Mouse (Mus musculus): ENCODE results near the gene Iqsec1. TPM values are rescaled to one million over a fixed set of nuclear protein-coding genes. Genes with fewer than 3 reads are reported as not detected.

The Iqsec1 gene
- total and polyA plus RNA-seq, 3 experiments = 2.0 to 48.2 (median 39.2) TPM

- no peak overlapping the region for H3K4me3 ChIP-seq (ENCODE audit: low read depth, low read length)
- TF ChIP-seq TAL1 (conservative IDR thresholded peaks at IDR 0.05; ENCODE audit: low read depth, low read length) = no peak
- peaks cover 30% of the 10 kb centered on the region for H3K36me3 ChIP-seq (replicated peaks)
- no peaks in the 10 kb centered on the region for H3K9me3 ChIP-seq (replicated peaks)
- DNase-seq (ENCODE audit: low spot score) (no peak), ATAC-seq (ENCODE audit: extremely low read depth, insufficient number of reproducible peaks, low FRiP score, poor library complexity, severe bottlenecking) (no peak)
- no peaks in the 10 kb centered on the region for H3K27me3 ChIP-seq (ENCODE audit: insufficient read depth, low read length)
- no peaks in the 10 kb centered on the region for H3K4me1 ChIP-seq (ENCODE audit: insufficient read depth, low read depth, low read length)
Observed at GRCm38 (mm10) chr6:90705738-90706137, 282.7 kb downstream of the Iqsec1 start.

- DNase-seq (ENCODE audit: low spot score) (no peak), ATAC-seq (ENCODE audit: extremely low read depth, insufficient number of reproducible peaks, low FRiP score, poor library complexity, severe bottlenecking) (no peak)
- TF ChIP-seq CTCF (IDR thresholded peaks at IDR 0.05; ENCODE audit: low read depth, low read length) (no peak), GATA2 (IDR thresholded peaks at IDR 0.05; ENCODE audit: borderline replicate concordance, low read depth, low read length) (no peak), POLR2AphosphoS5 (IDR thresholded peaks at IDR 0.05; ENCODE audit: insufficient replicate concordance, low read depth, low read length) (no peak), TAL1 (conservative IDR thresholded peaks at IDR 0.05; ENCODE audit: low read depth, low read length) (no peak), GATA1 (IDR thresholded peaks at IDR 0.05; ENCODE audit: borderline replicate concordance, low read length) (no peak)
- no peaks in the 10 kb centered on the region for H3K27me3 ChIP-seq (ENCODE audit: insufficient read depth, low read length)
- H3K4me3 ChIP-seq (ENCODE audit: low read depth, low read length) = no peak overlapping the region
- H3K4me1 ChIP-seq (ENCODE audit: insufficient read depth, low read depth, low read length) = no peaks in the 10 kb centered on the region
- H3K9me3 ChIP-seq (replicated peaks) = no peaks in the 10 kb centered on the region
- H3K36me3 ChIP-seq (replicated peaks) = peaks cover 30% of the 10 kb centered on the region
Observed at GRCm38 (mm10) chr6:90704705-90705344, 283.7 kb downstream of the Iqsec1 start.

DNA sequence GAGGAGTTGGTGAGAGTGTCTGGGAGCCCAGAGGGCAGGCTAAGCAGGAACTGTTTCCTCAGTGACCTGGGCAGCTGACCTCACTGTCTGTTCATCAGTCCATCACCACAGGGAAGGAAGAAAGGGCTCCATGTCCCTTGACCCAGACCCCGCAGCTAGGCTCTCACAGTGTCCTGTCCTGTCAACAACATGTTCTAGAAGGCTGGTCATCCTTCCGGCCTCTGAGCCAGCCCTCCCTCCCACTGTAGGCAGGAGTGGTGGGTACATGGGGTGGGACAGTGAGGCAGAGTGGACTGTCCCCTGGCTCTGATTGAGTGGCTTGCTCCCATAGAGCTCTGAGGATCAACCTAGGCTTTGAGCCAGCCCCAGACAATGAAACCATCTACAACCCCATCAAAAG is 284.7 kb downstream of the Iqsec1 start:
- H3K36me3 ChIP-seq (replicated peaks) = peaks cover 28% of the 10 kb centered on the region

GRCm38 (mm10) chr6:90702837-90703735 is 285.4 kb downstream of the Iqsec1 start:
- Histone ChIP-seq H3K9me3 (replicated peaks) (no peaks in the 10 kb centered on the region), H3K36me3 (replicated peaks) (peaks cover 32% of the 10 kb centered on the region), H3K4me1 (ENCODE audit: insufficient read depth, low read depth, low read length) (no peaks in the 10 kb centered on the region), H3K27me3 (ENCODE audit: insufficient read depth, low read length) (no peaks in the 10 kb centered on the region), H3K4me3 (ENCODE audit: low read depth, low read length) (no peak overlapping the region)
- no peak for TF ChIP-seq CTCF (IDR thresholded peaks at IDR 0.05; ENCODE audit: low read depth, low read length)
- no peak for TF ChIP-seq GATA2 (IDR thresholded peaks at IDR 0.05; ENCODE audit: borderline replicate concordance, low read depth, low read length)
- TF ChIP-seq POLR2AphosphoS5 (IDR thresholded peaks at IDR 0.05; ENCODE audit: insufficient replicate concordance, low read depth, low read length) = no peak
- TF ChIP-seq TAL1 (conservative IDR thresholded peaks at IDR 0.05; ENCODE audit: low read depth, low read length) = no peak
- no peak for TF ChIP-seq GATA1 (IDR thresholded peaks at IDR 0.05; ENCODE audit: borderline replicate concordance, low read length)
- no peak for DNase-seq (ENCODE audit: low spot score)
- ATAC-seq (ENCODE audit: extremely low read depth, insufficient number of reproducible peaks, low FRiP score, poor library complexity, severe bottlenecking) = no peak

More for the DNA sequence above, 284.7 kb downstream of the Iqsec1 start:
- DNase-seq (ENCODE audit: low spot score) (no peak), ATAC-seq (ENCODE audit: extremely low read depth, insufficient number of reproducible peaks, low FRiP score, poor library complexity, severe bottlenecking) (no peak)
- Histone ChIP-seq H3K27me3 (ENCODE audit: insufficient read depth, low read length) (no peaks in the 10 kb centered on the region), H3K4me3 (ENCODE audit: low read depth, low read length) (no peak overlapping the region), H3K4me1 (ENCODE audit: insufficient read depth, low read depth, low read length) (no peaks in the 10 kb centered on the region), H3K9me3 (replicated peaks) (no peaks in the 10 kb centered on the region)
- TF ChIP-seq CTCF (IDR thresholded peaks at IDR 0.05; ENCODE audit: low read depth, low read length) (no peak), POLR2AphosphoS5 (IDR thresholded peaks at IDR 0.05; ENCODE audit: insufficient replicate concordance, low read depth, low read length) (no peak)

GRCm38 (mm10) chr6:90702197-90702596 is 286.3 kb downstream of the Iqsec1 start:
- ATAC-seq (ENCODE audit: extremely low read depth, insufficient number of reproducible peaks, low FRiP score, poor library complexity, severe bottlenecking) = no peak
- no peak overlapping the region for H3K4me3 ChIP-seq (ENCODE audit: low read depth, low read length)
- H3K27me3 ChIP-seq (ENCODE audit: insufficient read depth, low read length) = no peaks in the 10 kb centered on the region
- H3K36me3 ChIP-seq (replicated peaks) = peaks cover 31% of the 10 kb centered on the region
- H3K4me1 ChIP-seq (ENCODE audit: insufficient read depth, low read depth, low read length) = no peaks in the 10 kb centered on the region
- H3K9me3 ChIP-seq (replicated peaks) = no peaks in the 10 kb centered on the region
- TF ChIP-seq GATA2 (IDR thresholded peaks at IDR 0.05; ENCODE audit: borderline replicate concordance, low read depth, low read length) (no peak), CTCF (IDR thresholded peaks at IDR 0.05; ENCODE audit: low read depth, low read length) (no peak), GATA1 (IDR thresholded peaks at IDR 0.05; ENCODE audit: borderline replicate concordance, low read length) (no peak), TAL1 (conservative IDR thresholded peaks at IDR 0.05; ENCODE audit: low read depth, low read length) (no peak), POLR2AphosphoS5 (IDR thresholded peaks at IDR 0.05; ENCODE audit: insufficient replicate concordance, low read depth, low read length) (no peak)
- no peak for DNase-seq (ENCODE audit: low spot score)

- no peak for TF ChIP-seq GATA2 (IDR thresholded peaks at IDR 0.05; ENCODE audit: borderline replicate concordance, low read depth, low read length)
- TF ChIP-seq TAL1 (conservative IDR thresholded peaks at IDR 0.05; ENCODE audit: low read depth, low read length) = no peak
- no peak for TF ChIP-seq GATA1 (IDR thresholded peaks at IDR 0.05; ENCODE audit: borderline replicate concordance, low read length)
- TF ChIP-seq POLR2AphosphoS5 (IDR thresholded peaks at IDR 0.05; ENCODE audit: insufficient replicate concordance, low read depth, low read length) = no peak
- TF ChIP-seq CTCF (IDR thresholded peaks at IDR 0.05; ENCODE audit: low read depth, low read length) = no peak
- Histone ChIP-seq H3K4me3 (ENCODE audit: low read depth, low read length) (no peak overlapping the region), H3K36me3 (replicated peaks) (peaks cover 32% of the 10 kb centered on the region), H3K9me3 (replicated peaks) (no peaks in the 10 kb centered on the region), H3K27me3 (ENCODE audit: insufficient read depth, low read length) (no peaks in the 10 kb centered on the region), H3K4me1 (ENCODE audit: insufficient read depth, low read depth, low read length) (no peaks in the 10 kb centered on the region)
- DNase-seq (ENCODE audit: low spot score) (no peak), ATAC-seq (ENCODE audit: extremely low read depth, insufficient number of reproducible peaks, low FRiP score, poor library complexity, severe bottlenecking) (no peak)
Observed at GRCm38 (mm10) chr6:90701391-90701790, 287.1 kb downstream of the Iqsec1 start.
